Mouse (Mus musculus) E14TG2a.4 (cell line): ENCODE measurements around the gene Ghr.

Source experiments
- CTCF ChIP-seq: conservative IDR thresholded peaks from 2 replicates; pipeline ENCODE4 v1.5.1; 2014; ENCODE audit warnings: low read length
- NANOG ChIP-seq: IDR thresholded peaks from 2 replicates; pipeline ENCODE4 v1.6.1; 2014; ENCODE audit warnings: borderline replicate concordance, low read length, mixed read lengths
- POU5F1 ChIP-seq: IDR thresholded peaks from 2 replicates; pipeline ENCODE4 v1.6.1; 2014; ENCODE audit warnings: low read length, borderline replicate concordance

DNA sequence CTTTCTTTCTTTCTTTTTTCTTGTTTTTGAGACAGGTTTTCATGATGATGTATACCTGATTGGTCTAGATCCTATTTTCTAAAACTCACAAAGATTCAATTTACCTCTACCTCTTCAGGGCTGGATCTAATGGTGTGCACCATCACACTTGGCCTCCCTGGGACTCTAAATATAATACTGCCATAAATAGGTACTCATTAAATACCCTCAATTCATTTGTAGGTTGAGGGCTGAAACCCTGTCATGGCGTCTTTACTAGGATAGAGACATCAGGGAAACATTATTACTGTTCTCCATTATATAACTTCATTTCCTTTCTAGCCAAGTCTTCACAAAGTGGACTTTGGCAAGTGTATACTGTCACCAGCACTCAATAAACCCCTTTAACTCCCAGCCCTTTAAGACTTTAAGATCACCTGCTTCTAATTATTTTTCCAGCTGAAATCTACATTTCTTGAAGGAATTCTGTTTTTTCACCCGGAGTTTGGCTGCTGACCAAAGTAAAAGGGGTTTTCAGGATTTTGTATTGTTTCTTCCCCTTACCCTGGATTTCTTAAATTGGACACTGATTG, 214.9 kb downstream of the Ghr start:
- TF ChIP-seq CTCF (no peak), POU5F1 (no peak), NANOG (no peak)
